Mouse (Mus musculus) left cerebral cortex, postnatal 36 days (tissue): ENCODE measurements around the gene Mrps23. TPM values are rescaled to one million over a fixed set of nuclear protein-coding genes. Genes with fewer than 3 reads are reported as not detected.

Experiments used
- DNase-seq, 2 experiments: peaks; one replicate each; pipeline ENCODE4 v3.0.0; 2021 to 2022; ENCODE audit warnings: low spot score in 2 of 2, mixed read lengths in 1 of 2
- intact Hi-C: fragments of 180-260 bp; cut with DNase I; formaldehyde crosslinking; loops from one replicate; pipeline ENCODE4 v1.15.1; 2025
- total RNA-seq, 2 experiments: library from RNA; stranded (reverse); gene quantifications; 2 replicates each; pipeline ENCODE4 v1.2.3; 2021

Gene Mrps23
- 10 to 100 TPM; 59.5 to 71.0 TPM for total RNA-seq

GRCm38 (mm10) chr11:88203712-88204532 is at the start of gene Mrps23:
Mrps23 (plus strand) TSS chr11:88204388.
- intact Hi-C loops = no loop called here
- peak; percentile 92 to 93 for DNase-seq

GRCm38 (mm10) chr11:88154500-88154899 is 49.7 kb upstream of the Mrps23 start:
- intact Hi-C loops = no loop called here
- DNase-seq = no peak

- intact Hi-C loops = no loop called here
- DNase-seq = no peak
These were observed 48.7 kb upstream of the Mrps23 start for GRCm38 (mm10) chr11:88155451-88155850.

- intact Hi-C loops = loop anchor here (2.0 kb wide), 1 partner anchor 57 kb away; the partner anchor contains the start of gene Cuedc1
- DNase-seq = no peak
These were observed 48.2 kb upstream of the Mrps23 start for GRCm38 (mm10) chr11:88155998-88156397.

GRCm38 (mm10) chr11:88156403-88156802 is 47.8 kb upstream of the Mrps23 start:
- intact Hi-C loops = loop anchor here (2.0 kb wide), 1 partner anchor 58 kb away; the partner anchor contains the start of gene Cuedc1
- no peak for DNase-seq

- intact Hi-C loops = no loop called here
- DNase-seq = no peak
These were observed 45.3 kb upstream of the Mrps23 start for GRCm38 (mm10) chr11:88158842-88159246.

- intact Hi-C loops = no loop called here
- no peak for DNase-seq
These were observed 44.8 kb upstream of the Mrps23 start for GRCm38 (mm10) chr11:88159389-88159788.

- intact Hi-C loops = loop anchor here (5.0 kb wide), 1 partner anchor 43 kb away; no protein-coding TSS in a partner anchor
- no peak for DNase-seq
These were observed 43.9 kb upstream of the Mrps23 start for GRCm38 (mm10) chr11:88160316-88160715.

GRCm38 (mm10) chr11:88161051-88161581 is 43.1 kb upstream of the Mrps23 start:
- peak; percentile 40 to 51 for DNase-seq
- intact Hi-C loops = loop anchor here (5.0 kb wide), 1 partner anchor 44 kb away; no protein-coding TSS in a partner anchor

- intact Hi-C loops = loop anchor here (5.0 kb wide), 1 partner anchor 45 kb away; no protein-coding TSS in a partner anchor
- peak; percentile 71 to 79 for DNase-seq
These were observed 42.4 kb upstream of the Mrps23 start for GRCm38 (mm10) chr11:88161651-88162362.

GRCm38 (mm10) chr11:88162740-88163139 is 41.4 kb upstream of the Mrps23 start:
- no peak for DNase-seq
- intact Hi-C loops = loop anchor here (5.0 kb wide), 1 partner anchor 45 kb away; no protein-coding TSS in a partner anchor

- intact Hi-C loops = loop anchor here (5.0 kb wide), 1 partner anchor 47 kb away; no protein-coding TSS in a partner anchor
- DNase-seq = no peak
These were observed 39.9 kb upstream of the Mrps23 start for GRCm38 (mm10) chr11:88164213-88164723.

- intact Hi-C loops = loop anchor here (5.0 kb wide), 1 partner anchor 48 kb away; no protein-coding TSS in a partner anchor
- no peak for DNase-seq
These were observed 39.3 kb upstream of the Mrps23 start for GRCm38 (mm10) chr11:88164801-88165377.

- intact Hi-C loops = no loop called here
- DNase-seq = no peak
These were observed 38.4 kb upstream of the Mrps23 start for GRCm38 (mm10) chr11:88165683-88166364.

- no peak for DNase-seq
- intact Hi-C loops = no loop called here
These were observed 37.7 kb upstream of the Mrps23 start for GRCm38 (mm10) chr11:88166471-88166870.

- intact Hi-C loops = no loop called here
These were observed 35.6 kb upstream of the Mrps23 start for GRCm38 (mm10) chr11:88168611-88169010.

GRCm38 (mm10) chr11:88169531-88170040 is 34.6 kb upstream of the Mrps23 start:
- intact Hi-C loops = no loop called here
- DNase-seq = no peak

More at GRCm38 (mm10) chr11:88168611-88169010, 35.6 kb upstream of the Mrps23 start:
- no peak for DNase-seq

GRCm38 (mm10) chr11:88170606-88171005 is 33.6 kb upstream of the Mrps23 start:
- DNase-seq = no peak
- intact Hi-C loops = no loop called here
